Mouse (Mus musculus) retina, postnatal 1 day (tissue): ENCODE results near the gene Mysm1.

ENCODE experiments used
- DNase-seq: peaks from one replicate; pipeline ENCODE4 v3.0.0-alpha.2; 2012

The Mysm1 gene

GRCm38 (mm10) chr4:94941221-94941855, 37.6 kb downstream of the Mysm1 start:
- DNase-seq, result no peak

GRCm38 (mm10) chr4:94928743-94929142, 50.2 kb downstream of the Mysm1 start, which contains the start of gene Eqtn:
Gene Eqtn (minus strand): TSS chr4:94928843.
- DNase-seq, result no peak

- DNase-seq, result no peak
These were observed 77.1 kb downstream of the Mysm1 start for GRCm38 (mm10) chr4:94901780-94902179.

- DNase-seq, result peak; percentile 24
These were observed 78.2 kb downstream of the Mysm1 start for GRCm38 (mm10) chr4:94900744-94901143.
